Mouse (Mus musculus): ENCODE results near the gene Rps11. TPM values are rescaled to one million over a fixed set of nuclear protein-coding genes. Genes with fewer than 3 reads are reported as not detected.
"Not testable (repeated sequence)": the region's sequence is repeated elsewhere in the genome, so short reads cannot be mapped to it uniquely, and the experiment has no call there.

Rps11 gene
- total RNA-seq, 2 experiments from 2014 or later, result 418 to 465 TPM

DNA sequence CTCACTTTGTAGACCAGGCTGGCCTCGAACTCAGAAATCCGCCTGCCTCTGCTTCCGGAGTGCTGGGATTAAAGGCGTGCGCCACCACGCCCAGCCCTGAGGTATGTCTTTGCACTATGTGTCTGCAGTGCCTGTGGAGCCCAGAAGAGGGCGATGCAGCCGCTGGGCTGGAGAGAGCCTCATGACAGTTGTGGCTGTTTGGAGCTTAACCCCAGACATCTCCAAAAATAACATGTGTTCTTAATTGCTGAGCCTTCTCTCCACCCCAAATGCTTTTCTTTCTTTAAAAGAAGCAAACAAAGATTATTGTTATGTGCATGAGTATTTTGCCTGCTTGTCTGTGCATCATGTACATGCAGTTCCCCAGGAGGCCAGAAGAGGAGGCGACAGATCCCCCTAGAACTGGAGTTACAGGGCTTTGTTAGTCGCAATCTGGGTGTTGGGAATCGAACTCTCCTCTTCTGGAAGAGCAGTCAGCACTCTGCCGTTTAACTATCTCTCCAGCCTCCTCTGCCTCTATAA, 30.8 kb upstream of the Rps11 start:
- peak in 1 of 2 experiments; percentile 38 for DNase-seq (ENCODE audit: extremely low spot score in 1 of 2, low spot score in 1 of 2)

DNA sequence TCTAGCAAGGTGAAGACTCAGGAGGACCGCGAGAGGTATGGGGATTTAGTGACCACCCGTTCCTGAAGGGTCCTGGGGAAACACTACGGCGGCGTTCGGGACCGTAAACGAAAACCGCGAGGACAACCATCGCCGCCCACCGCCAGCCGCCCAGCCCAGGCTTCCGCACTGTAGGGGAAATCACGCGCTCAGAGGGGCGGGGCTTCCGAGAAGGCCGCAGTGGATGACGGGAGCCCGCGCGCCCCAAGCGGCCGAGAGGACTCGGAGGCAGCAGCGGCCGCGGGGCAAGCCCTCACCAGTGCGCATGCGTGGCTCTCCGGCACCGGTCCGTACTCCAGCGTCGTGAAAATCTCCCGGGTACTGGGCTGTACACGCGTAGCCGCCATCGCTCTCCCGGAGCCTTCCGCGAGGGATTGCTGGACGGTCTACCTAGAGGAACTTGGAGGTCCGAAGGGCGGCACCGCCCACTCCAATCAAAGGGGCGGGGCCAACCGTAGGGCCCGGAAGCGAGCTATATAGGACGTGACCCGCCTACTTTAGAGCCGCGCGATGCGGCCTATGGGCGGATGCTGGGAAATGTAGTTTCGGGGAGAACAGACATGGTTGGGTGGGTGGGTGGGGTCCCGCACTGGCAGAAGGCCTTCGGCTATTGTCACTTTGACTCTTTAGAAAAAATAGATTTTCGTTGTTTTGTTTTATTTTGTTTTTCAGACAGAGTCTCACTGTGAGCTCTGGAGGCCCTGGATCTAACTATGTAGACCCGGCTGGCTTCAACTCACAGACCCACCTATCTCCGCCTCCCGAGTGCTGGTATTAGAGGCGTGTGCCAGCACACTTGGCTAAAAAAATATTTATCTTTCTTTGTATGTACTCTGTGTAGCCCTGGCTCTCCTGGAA, 30.1 kb upstream of the Rps11 start, which contains the start of the genes Pih1d1 and Aldh16a1:
TSS of gene Pih1d1 (plus strand) at position 208 of the 897 bp plus-strand sequence.
TSS of gene Aldh16a1 (minus strand) at position 489 of the 897 bp plus-strand sequence.
- DNase-seq (ENCODE audit: extremely low spot score in 1 of 2, low spot score in 1 of 2), result peak; percentile 92 to 99

DNA sequence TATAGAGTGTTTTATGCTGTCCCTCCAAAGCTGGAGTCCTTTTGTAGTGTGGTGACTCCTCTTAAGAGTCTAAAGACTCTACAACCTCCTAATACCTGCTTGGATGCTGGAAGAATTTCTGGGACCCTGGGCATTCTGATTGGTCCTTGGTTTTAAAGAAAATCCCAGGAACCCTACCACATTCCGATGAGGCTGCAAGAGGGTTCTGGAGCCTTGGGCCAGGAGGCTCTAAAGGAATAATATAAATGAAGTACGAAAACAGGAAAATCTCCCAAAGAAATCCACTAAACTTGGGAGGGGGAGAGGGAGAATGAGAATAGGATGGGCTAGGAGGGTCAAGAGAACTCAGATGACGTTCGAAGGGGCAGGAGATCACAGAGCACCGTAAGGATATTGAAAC, 29.3 kb upstream of the Rps11 start:
- DNase-seq (ENCODE audit: extremely low spot score in 1 of 2, low spot score in 1 of 2), result no peak

DNA sequence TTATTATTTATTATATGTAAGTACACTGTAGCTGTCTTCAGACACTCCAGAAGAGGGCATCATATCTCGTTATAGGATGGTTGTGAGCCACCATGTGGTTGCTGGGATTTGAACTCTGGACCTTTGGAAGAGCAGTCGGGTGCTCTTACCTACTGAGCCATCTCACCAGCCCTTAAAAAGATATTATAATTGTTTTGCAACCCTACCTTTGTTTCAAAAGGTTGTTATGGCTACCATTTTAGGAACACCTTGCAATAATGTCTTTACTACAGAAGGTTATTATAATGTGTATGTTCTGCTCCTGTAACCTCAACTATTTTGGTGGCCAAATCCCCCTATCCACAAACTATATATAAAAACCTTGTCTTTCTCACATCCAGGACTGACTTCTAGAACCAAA, 28.8 kb upstream of the Rps11 start:
- not testable (repeated sequence) for DNase-seq (ENCODE audit: extremely low spot score in 1 of 2, low spot score in 1 of 2)

DNA sequence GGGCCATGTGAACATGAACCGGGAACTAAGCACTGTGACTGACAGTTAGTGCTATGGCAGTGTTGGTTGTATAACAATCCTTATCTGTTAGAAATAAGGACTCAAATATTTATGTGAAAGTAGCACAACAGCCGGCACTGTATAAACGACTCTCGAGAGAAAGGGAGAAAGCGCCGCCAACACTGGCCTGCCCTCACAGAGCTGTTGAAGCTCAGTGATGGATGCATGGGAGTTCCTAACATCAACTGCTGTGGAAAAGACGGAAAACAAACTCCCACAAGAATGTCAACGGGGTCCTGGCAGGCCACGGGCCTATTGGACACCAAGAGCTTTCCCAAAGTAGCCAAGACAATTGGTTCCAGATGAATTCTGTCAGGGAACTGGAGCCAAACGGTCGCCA, 27.1 kb upstream of the Rps11 start:
- no peak for DNase-seq (ENCODE audit: extremely low spot score in 1 of 2, low spot score in 1 of 2)

DNA sequence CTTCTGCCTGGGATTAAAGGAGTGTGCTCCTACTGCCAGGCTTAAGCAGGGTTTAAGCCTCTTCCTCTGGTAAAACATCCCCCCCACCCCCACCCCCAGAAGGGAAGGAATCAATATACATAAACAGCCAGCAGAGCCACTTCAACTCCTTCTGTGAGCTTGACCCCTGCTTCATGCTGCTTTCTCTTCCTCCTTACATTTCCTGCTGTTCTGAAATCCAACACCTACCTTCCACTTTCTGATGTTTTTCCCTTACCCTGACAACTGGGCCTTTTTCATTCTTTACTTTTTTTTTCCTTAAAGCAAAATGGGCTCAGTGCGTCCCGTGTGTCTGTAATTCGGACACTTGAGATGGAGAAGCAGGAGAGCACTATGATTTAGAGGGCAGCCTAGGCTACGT, 26.1 kb upstream of the Rps11 start:
- no peak for DNase-seq (ENCODE audit: extremely low spot score in 1 of 2, low spot score in 1 of 2)

- no peak for DNase-seq (ENCODE audit: extremely low spot score in 1 of 2, low spot score in 1 of 2)
Observed at GRCm38 (mm10) chr7:45149545-45149944, 25.3 kb upstream of the Rps11 start.

DNA sequence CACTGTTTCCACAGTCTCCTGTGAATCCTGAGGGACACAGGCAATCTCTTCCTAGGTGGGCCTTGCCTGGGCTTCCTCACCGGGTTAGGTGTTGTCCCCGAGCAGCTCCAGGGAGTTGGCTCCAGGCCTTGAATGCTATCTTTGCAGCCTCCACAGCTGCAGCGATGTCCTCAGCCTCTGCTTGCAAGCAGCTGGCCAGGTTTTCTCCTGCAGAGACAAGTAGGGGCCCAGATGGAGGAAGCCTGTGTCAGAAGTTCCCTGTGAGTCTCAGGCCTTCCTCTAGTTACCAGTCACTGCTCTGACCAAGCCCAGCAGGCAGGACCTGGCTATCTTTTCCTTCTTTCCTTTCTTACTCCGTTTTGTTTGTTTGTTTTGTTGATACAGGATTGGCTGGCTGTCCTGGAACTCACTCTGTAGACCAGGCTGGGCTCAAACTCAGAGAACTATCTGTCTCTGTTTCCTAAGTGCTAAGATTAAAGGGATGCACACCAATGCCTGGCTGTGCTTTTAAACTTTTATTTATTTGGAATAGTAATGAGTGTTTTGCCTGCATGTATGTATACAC, 24.4 kb upstream of the Rps11 start:
- DNase-seq (ENCODE audit: extremely low spot score in 1 of 2, low spot score in 1 of 2), result no peak

DNA sequence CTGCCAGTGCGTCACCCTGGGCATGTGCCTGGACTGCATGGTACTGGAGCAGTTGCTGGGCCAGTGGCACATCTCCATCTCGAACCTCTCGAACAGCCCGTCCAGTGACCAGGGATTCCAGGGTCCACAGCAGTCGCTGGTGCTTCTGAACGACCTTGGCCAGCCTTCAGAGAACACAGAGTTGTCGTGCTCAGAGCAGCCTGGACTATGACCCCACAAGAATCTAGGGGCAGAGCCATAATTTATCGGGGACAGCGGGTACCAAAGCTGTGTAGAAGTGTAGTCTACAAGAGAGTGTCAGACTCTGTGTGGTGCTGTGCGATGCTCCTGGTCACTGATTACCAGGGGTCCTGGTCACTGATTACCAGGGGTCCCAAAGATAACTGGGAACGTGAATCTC, 23.7 kb upstream of the Rps11 start:
- DNase-seq (ENCODE audit: extremely low spot score in 1 of 2, low spot score in 1 of 2), result no peak

- DNase-seq (ENCODE audit: extremely low spot score in 1 of 2, low spot score in 1 of 2), result no peak
Observed at GRCm38 (mm10) chr7:45147267-45147666, 23.0 kb upstream of the Rps11 start.

DNA sequence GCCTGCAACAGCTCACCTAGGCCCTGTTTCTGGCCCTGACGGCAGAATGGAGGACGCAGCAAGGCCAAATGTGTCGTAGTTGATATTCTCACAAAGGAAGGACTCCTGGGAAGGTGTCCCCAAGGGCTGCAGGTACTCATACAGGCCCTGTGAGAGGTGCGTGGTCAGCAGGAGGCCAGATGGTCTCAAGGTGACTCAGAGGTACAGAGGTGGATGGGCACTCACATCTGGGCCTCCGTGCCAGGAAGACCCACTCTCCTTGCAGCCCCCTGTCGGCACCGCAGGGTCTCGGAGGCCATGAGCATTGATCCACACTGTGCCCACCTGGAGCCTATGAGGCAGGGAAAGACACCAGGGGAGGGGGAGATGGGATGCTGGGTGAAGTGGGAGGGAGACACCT, 21.2 kb upstream of the Rps11 start:
- no peak for DNase-seq (ENCODE audit: extremely low spot score in 1 of 2, low spot score in 1 of 2)

GRCm38 (mm10) chr7:45144368-45145174, 20.3 kb upstream of the Rps11 start:
- no peak for DNase-seq (ENCODE audit: extremely low spot score in 1 of 2, low spot score in 1 of 2)

- DNase-seq (ENCODE audit: extremely low spot score in 1 of 2, low spot score in 1 of 2), result no peak
Observed at GRCm38 (mm10) chr7:45141914-45142313, 17.7 kb upstream of the Rps11 start.

- no peak for DNase-seq (ENCODE audit: extremely low spot score in 1 of 2, low spot score in 1 of 2)
Observed at GRCm38 (mm10) chr7:45141319-45141718, 17.1 kb upstream of the Rps11 start.

DNA sequence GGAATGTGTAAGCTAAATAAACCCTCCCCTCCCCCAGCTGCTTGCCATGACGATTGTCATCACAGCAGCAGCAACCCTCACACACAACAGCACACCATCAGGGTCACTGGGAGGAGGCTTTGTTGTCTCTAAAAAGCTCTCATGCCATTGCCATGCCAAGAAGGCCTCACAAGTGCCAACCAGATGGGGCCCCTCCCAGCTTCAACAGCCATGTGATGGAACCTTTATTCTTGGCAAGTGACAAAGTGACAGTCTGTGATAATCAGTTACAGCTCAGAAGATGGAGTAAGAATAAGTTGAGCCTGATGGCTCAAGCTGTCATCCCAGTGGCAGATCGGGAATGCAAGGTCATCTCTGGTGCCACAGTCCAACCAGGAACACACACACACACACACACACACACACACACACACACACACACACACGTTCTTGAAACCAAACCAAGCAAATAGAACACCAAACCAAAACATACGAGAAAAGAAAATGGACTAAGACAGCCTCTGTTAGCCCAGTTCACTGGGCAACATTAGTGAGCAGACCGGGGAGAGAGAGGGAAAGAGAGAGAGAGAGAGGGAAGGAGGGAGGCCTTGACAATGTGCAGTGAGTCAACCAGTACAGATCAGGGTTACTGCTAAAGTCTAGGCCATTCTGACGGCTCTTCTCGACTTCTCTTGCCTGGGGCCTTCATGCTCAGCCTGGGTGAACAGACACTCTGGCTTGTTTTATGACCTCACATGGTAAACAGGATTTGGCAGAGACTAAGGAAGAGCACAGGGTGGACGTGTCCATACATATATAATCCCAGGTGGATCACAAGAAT, 15.9 kb upstream of the Rps11 start:
- DNase-seq (ENCODE audit: extremely low spot score in 1 of 2, low spot score in 1 of 2), result no peak

- DNase-seq (ENCODE audit: extremely low spot score in 1 of 2, low spot score in 1 of 2), result no peak
Observed at GRCm38 (mm10) chr7:45138403-45138802, 14.2 kb upstream of the Rps11 start.

DNA sequence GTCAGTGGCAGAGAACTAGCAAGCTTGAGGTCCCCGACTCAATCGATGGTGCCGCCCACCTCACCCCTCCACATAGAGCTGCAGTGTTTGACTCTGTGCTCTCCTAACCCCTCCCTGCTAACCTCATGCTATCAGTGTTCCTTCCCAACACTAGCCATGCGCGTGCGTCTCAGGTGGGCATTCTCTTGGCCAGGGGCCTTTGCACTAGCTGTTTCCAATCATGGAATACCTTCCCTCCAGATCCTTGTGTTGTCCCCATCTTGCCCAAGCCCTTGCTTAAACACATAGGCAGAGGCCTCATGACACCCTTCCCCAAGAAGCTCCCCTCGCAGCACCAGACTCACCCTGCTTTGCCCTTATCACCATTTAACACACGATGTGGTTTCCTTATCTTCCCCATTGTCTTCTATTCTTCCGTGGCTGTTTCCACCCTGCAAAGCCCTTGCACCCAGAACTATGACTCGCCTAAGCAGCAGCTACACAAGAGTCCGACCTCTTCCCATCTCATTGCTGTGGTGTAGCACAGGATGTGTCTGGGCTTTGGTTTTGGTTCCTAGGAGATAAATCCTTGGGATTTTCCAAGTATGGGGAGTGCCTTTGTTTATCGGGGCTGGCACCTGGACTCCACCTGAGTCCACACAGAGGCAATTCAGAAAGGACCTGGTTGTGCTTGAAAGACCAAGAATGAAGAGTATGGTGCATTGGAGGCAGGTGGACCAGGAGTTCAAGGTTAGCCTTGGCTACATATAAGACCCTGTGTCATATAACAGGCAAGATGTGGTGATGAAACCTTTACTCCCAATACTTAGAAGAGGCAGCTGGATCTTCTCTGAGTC, 13.2 kb upstream of the Rps11 start:
- no peak for DNase-seq (ENCODE audit: extremely low spot score in 1 of 2, low spot score in 1 of 2)

DNA sequence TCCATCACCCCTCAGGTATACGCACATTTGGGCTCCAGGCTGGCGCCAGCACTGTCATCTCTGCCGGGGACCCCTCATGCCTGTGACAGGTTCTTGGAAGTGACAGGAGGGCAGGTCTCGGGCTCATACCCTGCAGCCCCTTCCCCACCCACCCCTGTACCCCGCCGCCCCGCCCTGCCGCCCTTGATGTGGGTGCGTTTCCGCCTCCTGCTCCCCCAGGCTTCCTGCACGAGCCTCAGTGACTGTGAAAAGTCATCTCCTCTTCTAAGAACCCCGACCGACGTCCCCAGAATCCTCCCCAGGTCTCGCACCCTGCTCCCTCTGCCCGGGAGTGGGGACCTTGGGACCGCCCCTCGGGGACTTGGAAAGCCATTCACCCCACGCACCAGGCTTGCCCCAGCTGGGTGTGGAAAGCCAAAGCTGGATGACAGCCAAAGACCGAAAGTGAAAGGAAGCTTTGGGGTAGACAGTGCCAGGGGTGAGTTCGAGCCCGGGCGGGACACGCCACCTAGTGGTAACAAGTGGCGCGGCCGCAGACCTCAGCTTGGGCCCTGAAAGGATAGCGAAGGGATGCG, 11.8 kb upstream of the Rps11 start, which contains the start of the genes Gm45713 and Flt3l:
TSS of gene Gm45713 (minus strand) at position 239 of the 575 bp plus-strand sequence.
TSS of gene Flt3l (minus strand) at position 440 of the 575 bp plus-strand sequence.
- peak; percentile 77 to 91 for DNase-seq (ENCODE audit: extremely low spot score in 1 of 2, low spot score in 1 of 2)
